Mouse (Mus musculus): ENCODE measurements around the gene 1700012B07Rik. TPM values are rescaled to one million over a fixed set of nuclear protein-coding genes. Genes with fewer than 3 reads are reported as not detected.

The 1700012B07Rik gene
- total RNA-seq, 2 experiments from 2014 or later = not detected

GRCm38 (mm10) chr11:109865526-109865925, 37.7 kb upstream of the 1700012B07Rik start:
- intact Hi-C loops (cut with DNase I) = loop anchor here (10.0 kb wide), 1 partner anchor 621 kb away; no protein-coding TSS in a partner anchor
- no peak overlapping the region for H3K4me3 ChIP-seq
- TF ChIP-seq CTCF (IDR thresholded peaks at IDR 0.05) = no peak
- no peak for DNase-seq (ENCODE audit: extremely low spot score in 1 of 2, low spot score in 2 of 2)
- no peak overlapping the region for H3K27ac ChIP-seq

- no peak for DNase-seq (ENCODE audit: extremely low spot score in 1 of 2, low spot score in 2 of 2)
These were observed 36.1 kb upstream of the 1700012B07Rik start for GRCm38 (mm10) chr11:109863951-109864350.

DNA sequence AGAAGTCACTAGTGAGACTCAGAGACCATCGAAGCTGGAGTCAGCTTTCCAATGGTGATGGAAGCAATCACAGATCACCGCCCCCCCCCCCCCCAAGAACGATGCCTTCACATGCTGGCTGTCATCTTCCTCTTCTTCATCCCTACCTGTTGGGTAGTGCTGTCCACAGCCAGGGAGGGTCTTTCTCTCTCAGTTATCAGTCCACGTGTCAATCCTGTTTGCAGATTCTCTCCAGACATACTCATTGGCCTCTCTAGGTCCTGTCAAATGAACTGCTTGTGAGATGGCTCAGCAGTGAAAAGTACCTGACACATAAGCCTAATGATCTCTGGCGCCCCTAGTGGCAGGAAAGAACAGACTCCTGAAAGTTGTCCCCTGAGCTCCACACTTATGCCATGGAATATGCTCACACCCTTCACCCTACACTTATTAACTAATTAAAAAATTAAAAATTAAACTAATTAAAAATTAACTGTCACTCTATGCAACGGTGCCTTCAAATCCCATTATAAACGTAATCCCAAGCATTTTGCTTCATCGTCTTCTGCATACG, 35.4 kb upstream of the 1700012B07Rik start:
- Histone ChIP-seq H3K27ac (no peak overlapping the region), H3K4me3 (no peak overlapping the region)
- intact Hi-C loops (cut with DNase I) = loop anchor here (5.0 to 10.0 kb wide), 4 partner anchors 241 to 618 kb away; no protein-coding TSS in a partner anchor
- DNase-seq (ENCODE audit: extremely low spot score in 1 of 2, low spot score in 2 of 2) = peak; percentile 36 to 44
- TF ChIP-seq CTCF (IDR thresholded peaks at IDR 0.05) = peak; percentile 84

More at GRCm38 (mm10) chr11:109863951-109864350, 36.1 kb upstream of the 1700012B07Rik start:
- no peak for TF ChIP-seq CTCF (IDR thresholded peaks at IDR 0.05)
- Histone ChIP-seq H3K27ac (no peak overlapping the region), H3K4me3 (no peak overlapping the region)
- intact Hi-C loops (cut with DNase I) = loop anchor here (5.0 to 10.0 kb wide), 4 partner anchors 242 to 619 kb away; no protein-coding TSS in a partner anchor

- peak; percentile 87 to 94 for DNase-seq (ENCODE audit: extremely low spot score in 1 of 2, low spot score in 2 of 2)
- H3K4me3 ChIP-seq = peak overlapping the region; percentile 11; the same call in 1 of the 2 replicates
- intact Hi-C loops (cut with DNase I) = loop anchor here (1.0 to 10.0 kb wide), 8 partner anchors 92 to 616 kb away; partner anchors contain the start of gene Fam20a
- peak overlapping the region; percentile 55; the same call in 1 of the 2 replicates for H3K27ac ChIP-seq
- TF ChIP-seq CTCF (IDR thresholded peaks at IDR 0.05) = peak; percentile 95
These were observed 32.7 kb upstream of the 1700012B07Rik start for GRCm38 (mm10) chr11:109860508-109860907.

GRCm38 (mm10) chr11:109859939-109860469, 32.2 kb upstream of the 1700012B07Rik start:
- no peak for TF ChIP-seq CTCF (IDR thresholded peaks at IDR 0.05)
- DNase-seq (ENCODE audit: extremely low spot score in 1 of 2, low spot score in 2 of 2) = peak in 1 of 2 experiments; percentile 24
- intact Hi-C loops (cut with DNase I) = loop anchor here (1.0 to 10.0 kb wide), 8 partner anchors 91 to 615 kb away; partner anchors contain the start of gene Fam20a
- H3K27ac ChIP-seq = peak overlapping the region; percentile 55; the same call in 1 of the 2 replicates
- no peak overlapping the region; the same call in 1 of the 2 replicates for H3K4me3 ChIP-seq

DNA sequence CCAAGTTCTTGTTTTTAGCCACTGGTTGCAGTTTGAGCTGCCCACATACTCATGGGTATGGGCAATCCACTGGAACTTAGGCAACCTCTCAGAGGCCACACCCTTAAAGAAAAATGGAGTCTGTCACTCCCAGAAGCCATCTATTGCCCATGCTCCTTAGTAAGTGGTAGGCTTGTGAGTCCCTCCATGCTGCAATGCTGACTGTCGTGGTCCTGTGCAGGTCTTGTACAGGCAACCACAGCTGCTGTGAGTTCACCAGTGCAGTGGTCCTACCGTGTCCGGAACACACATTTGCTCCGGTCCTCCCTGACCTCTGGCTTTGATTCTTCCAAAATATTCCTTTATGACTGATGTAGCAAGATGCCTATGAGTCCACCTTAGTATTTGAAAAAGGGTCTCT, 31.6 kb upstream of the 1700012B07Rik start:
- intact Hi-C loops (cut with DNase I) = no loop called here
- Histone ChIP-seq H3K27ac (no peak overlapping the region), H3K4me3 (no peak overlapping the region)
- no peak for DNase-seq (ENCODE audit: extremely low spot score in 1 of 2, low spot score in 2 of 2)
- no peak for TF ChIP-seq CTCF (IDR thresholded peaks at IDR 0.05)

GRCm38 (mm10) chr11:109857086-109857485, 29.2 kb upstream of the 1700012B07Rik start:
- intact Hi-C loops (cut with DNase I) = no loop called here
- DNase-seq (ENCODE audit: extremely low spot score in 1 of 2, low spot score in 2 of 2) = no peak
- no peak overlapping the region for H3K4me3 ChIP-seq
- no peak for TF ChIP-seq CTCF (IDR thresholded peaks at IDR 0.05)
- no peak overlapping the region for H3K27ac ChIP-seq

GRCm38 (mm10) chr11:109854056-109854455, 26.2 kb upstream of the 1700012B07Rik start:
- no peak overlapping the region for H3K4me3 ChIP-seq
- intact Hi-C loops (cut with DNase I) = no loop called here
- H3K27ac ChIP-seq = no peak overlapping the region
- TF ChIP-seq CTCF (IDR thresholded peaks at IDR 0.05) = no peak
- no peak for DNase-seq (ENCODE audit: extremely low spot score in 1 of 2, low spot score in 2 of 2)

- DNase-seq (ENCODE audit: extremely low spot score in 1 of 2, low spot score in 2 of 2) = no peak
- no peak overlapping the region for H3K27ac ChIP-seq
- TF ChIP-seq CTCF (IDR thresholded peaks at IDR 0.05) = no peak
- no peak overlapping the region for H3K4me3 ChIP-seq
- intact Hi-C loops (cut with DNase I) = no loop called here
These were observed 25.6 kb upstream of the 1700012B07Rik start for GRCm38 (mm10) chr11:109853228-109853966.

DNA sequence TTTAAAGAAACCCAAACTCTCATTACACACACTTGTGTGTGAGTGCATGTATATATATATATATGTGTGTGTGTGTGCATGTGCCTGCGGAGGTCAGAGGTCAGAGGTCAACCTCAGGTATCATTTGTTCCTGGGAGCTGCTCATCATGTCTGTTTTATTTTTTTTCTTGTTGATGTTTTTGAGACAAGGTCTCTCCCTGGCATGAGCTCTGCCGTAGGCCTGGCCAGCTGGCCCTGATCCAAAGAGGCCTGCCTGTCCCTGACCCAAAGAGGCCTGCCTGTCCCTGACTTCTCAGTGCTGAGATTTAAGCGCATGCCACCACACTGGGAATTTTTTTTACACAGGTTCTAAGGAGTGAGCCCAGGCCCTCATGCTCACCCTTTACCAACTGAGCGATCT, 24.1 kb upstream of the 1700012B07Rik start:
- DNase-seq (ENCODE audit: extremely low spot score in 1 of 2, low spot score in 2 of 2) = no peak
- no peak for TF ChIP-seq CTCF (IDR thresholded peaks at IDR 0.05)
- H3K27ac ChIP-seq = no peak overlapping the region
- intact Hi-C loops (cut with DNase I) = no loop called here
- H3K4me3 ChIP-seq = no peak overlapping the region

DNA sequence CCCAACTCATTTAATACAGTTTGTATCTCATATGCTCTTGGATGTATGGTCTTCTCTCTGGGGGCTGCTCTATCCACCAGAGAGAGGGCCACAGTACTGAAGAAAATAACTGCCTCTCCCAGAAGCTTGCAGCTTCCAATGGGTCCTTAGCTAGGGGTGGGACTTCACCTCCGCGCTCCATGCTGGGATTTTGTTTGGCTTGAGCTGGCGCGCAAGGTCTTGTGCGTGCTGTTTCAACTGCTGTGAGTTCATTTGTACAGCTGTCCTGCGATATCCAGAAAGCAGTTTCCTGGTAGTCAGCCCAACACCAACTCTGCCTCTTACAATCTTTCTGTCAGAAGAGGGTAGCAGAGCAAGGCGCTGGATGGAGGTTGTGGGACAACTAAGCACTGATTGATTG, 18.5 kb upstream of the 1700012B07Rik start:
- H3K27ac ChIP-seq = no peak overlapping the region
- DNase-seq (ENCODE audit: extremely low spot score in 1 of 2, low spot score in 2 of 2) = no peak
- H3K4me3 ChIP-seq = no peak overlapping the region
- intact Hi-C loops (cut with DNase I) = no loop called here
- no peak for TF ChIP-seq CTCF (IDR thresholded peaks at IDR 0.05)

GRCm38 (mm10) chr11:109845601-109846000, 17.8 kb upstream of the 1700012B07Rik start:
- intact Hi-C loops (cut with DNase I) = no loop called here
- Histone ChIP-seq H3K27ac (no peak overlapping the region), H3K4me3 (no peak overlapping the region)
- DNase-seq (ENCODE audit: extremely low spot score in 1 of 2, low spot score in 2 of 2) = no peak
- TF ChIP-seq CTCF (IDR thresholded peaks at IDR 0.05) = no peak

Data from left cerebral cortex, adult 2 months (tissue).